Comparison of ENCODE assay signal across 8 mouse cellular contexts in the genomic region with DNA sequence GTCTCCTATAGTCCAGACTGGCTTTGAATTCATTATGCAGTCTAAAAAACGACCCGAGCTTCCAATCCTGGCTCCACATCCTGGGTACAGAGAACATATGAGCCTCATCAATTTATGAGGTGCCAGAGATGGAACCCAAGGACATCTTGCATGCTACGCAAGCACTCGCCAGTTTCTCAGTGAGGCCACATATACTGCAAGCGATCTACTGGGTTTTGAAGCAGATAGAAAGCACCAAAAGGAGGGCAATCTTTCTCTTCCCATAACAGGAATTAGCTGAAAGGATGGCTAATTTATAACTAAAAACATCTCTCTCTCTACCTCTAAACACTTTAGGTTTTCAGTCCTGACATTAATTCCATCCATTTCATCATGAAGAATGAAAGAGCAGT. TPM values are rescaled to one million over a fixed set of nuclear protein-coding genes. Genes with fewer than 3 reads are reported as not detected.
DNase-seq lines count a peak whose midpoint lies in the region; ATAC-seq and TF ChIP-seq lines count a peak whose summit lies in the region.

No protein-coding gene starts in this region.

- peak overlapping the region; percentile 84 for H3K9ac ChIP-seq in limb, embryonic 11.5 days (ENCODE audit: low read length)
- peak overlapping the region; percentile 92 for H3K9ac ChIP-seq in stomach, embryonic 16.5 days (ENCODE audit: low read length)

- peak overlapping the region; percentile 98 for H3K27ac ChIP-seq in testis, adult 2 months (ENCODE audit: control insufficient read depth, insufficient read depth, low read depth, low read length)
- H3K27ac ChIP-seq in limb, embryonic 11.5 days (replicated peaks; ENCODE audit: low read depth, low read length): peak overlapping the region; percentile 86; the same call in 1 of the 2 replicates
- peak overlapping the region; percentile 98 for H3K27ac ChIP-seq in stomach, embryonic 16.5 days (ENCODE audit: low read length)

- peak overlapping the region; percentile 100 for H3K4me3 ChIP-seq in testis, adult 2 months (ENCODE audit: control insufficient read depth, low read depth, low read length)
- peak overlapping the region; percentile 59 for H3K4me3 ChIP-seq in limb, embryonic 11.5 days (ENCODE audit: low read depth, low read length)
- H3K4me3 ChIP-seq in stomach, embryonic 16.5 days (replicated peaks; ENCODE audit: low read length): peak overlapping the region; percentile 82

- TF ChIP-seq POLR2A in testis, adult 2 months (IDR thresholded peaks at IDR 0.05; ENCODE audit: control insufficient read depth, low read depth, low read length): no peak

- H3K4me1 ChIP-seq in testis, adult 2 months (ENCODE audit: control insufficient read depth, insufficient read depth, low read length): no peaks in the 10 kb centered on the region
- H3K4me1 ChIP-seq in limb, embryonic 11.5 days (ENCODE audit: control insufficient read depth, insufficient read depth, low read length): peaks cover 4% of the 10 kb centered on the region; the same call in 1 of the 2 replicates
- H3K4me1 ChIP-seq in stomach, embryonic 16.5 days (ENCODE audit: control insufficient read depth, insufficient read depth, low read length): peaks cover 7% of the 10 kb centered on the region

- no peaks in the 10 kb centered on the region for H3K27me3 ChIP-seq in testis, adult 2 months (ENCODE audit: control insufficient read depth, insufficient read depth, low read length)
- no peaks in the 10 kb centered on the region for H3K27me3 ChIP-seq in limb, embryonic 11.5 days (ENCODE audit: control insufficient read depth, insufficient read depth, low read length)
- H3K27me3 ChIP-seq in stomach, embryonic 16.5 days (ENCODE audit: control insufficient read depth, insufficient read depth, low read length): peaks cover 5% of the 10 kb centered on the region; the same call in 1 of the 2 replicates

- 37% methylated on average over 5 of the region's 5 CpGs for WGBS in limb, embryonic 11.5 days
- 36% methylated on average over 5 of the region's 5 CpGs for WGBS in stomach, embryonic 16.5 days

- H3K4me2 ChIP-seq in limb, embryonic 11.5 days (ENCODE audit: low read depth, severe bottlenecking): peak overlapping the region; percentile 64
- H3K4me2 ChIP-seq in stomach, embryonic 16.5 days (ENCODE audit: low read depth, low read length): peak overlapping the region; percentile 92

- no peak for ATAC-seq in limb, embryonic 11.5 days (ENCODE audit: insufficient number of reproducible peaks, low FRiP score, low TSS enrichment, low read depth)
- ATAC-seq in stomach, embryonic 16.5 days (ENCODE audit: insufficient read depth, low FRiP score): no peak
- no peak for ATAC-seq in erythroid progenitor cell, adult 5-6 weeks (replicated peaks; ENCODE audit: low FRiP score, poor library complexity, severe bottlenecking)

- peak; percentile 24 for DNase-seq in cerebellum, adult 9-11 months
- DNase-seq in cerebellum, adult 11-12 months: no peak
- DNase-seq in testis, postnatal 14 days (ENCODE audit: low spot score): no peak
- DNase-seq in limb, embryonic 11.5 days (ENCODE audit: low spot score): no peak
- no peak for DNase-seq in gastrocnemius, postnatal 4 days (ENCODE audit: low spot score in 2 of 2)

- no peaks in the 10 kb centered on the region for H3K36me3 ChIP-seq in testis, adult 2 months (ENCODE audit: control insufficient read depth, insufficient read depth, low read length)
- H3K36me3 ChIP-seq in limb, embryonic 11.5 days (ENCODE audit: control insufficient read depth, insufficient read depth, low read length): peaks cover 6% of the 10 kb centered on the region; the same call in 1 of the 2 replicates
- 0 out of 2 replicates have a peak, but pooled peaks cover under 1% of the 10 kb centered on the region for H3K36me3 ChIP-seq in stomach, embryonic 16.5 days (ENCODE audit: control insufficient read depth, insufficient read depth, low read length)

- TF ChIP-seq CTCF in testis, adult 2 months (IDR thresholded peaks at IDR 0.05; ENCODE audit: control insufficient read depth, insufficient read depth, insufficient replicate concordance, low read depth, low read length): no peak

- H3K9me3 ChIP-seq in limb, embryonic 11.5 days (ENCODE audit: control insufficient read depth, low read length): no peaks in the 10 kb centered on the region
- no peaks in the 10 kb centered on the region for H3K9me3 ChIP-seq in stomach, embryonic 16.5 days (replicated peaks; ENCODE audit: control insufficient read depth, low read length)

RNA-seq across cellular contexts. Expression of a gene that starts 0.9 kb away (rescaled TPM):
- 19.1 and 20.0 TPM in 2 replicates for polyA plus RNA-seq in testis, adult 2 months (2012; rRNA removed)
- polyA plus RNA-seq in limb, embryonic 11.5 days (2014; fragmentation: Nextera tagmentation; extraction: Ambion mirVana): 111 and 115 TPM in 2 replicates
- polyA plus RNA-seq in stomach, embryonic 16.5 days (2015; fragmentation: Nextera tagmentation; extraction: Ambion mirVana): 100 and 113 TPM in 2 replicates
- 10 to 100 TPM; 88.1 to 89.8 TPM for total RNA-seq in gastrocnemius, postnatal 4 days (2021)
- total RNA-seq in erythroid progenitor cell, adult 5-6 weeks (2015; ENCODE audit: low replicate concordance): 26.8 and 39.3 TPM in 2 replicates
- 1.7 and 14.2 TPM in 2 replicates for total RNA-seq in erythroid progenitor cell, adult 5-6 weeks (2017; ENCODE audit: low replicate concordance)

RNA-seq across cellular contexts. Expression of a gene that starts 6.1 kb away (rescaled TPM):
- polyA plus RNA-seq in testis, adult 2 months (2012; rRNA removed): 38.4 and 38.7 TPM in 2 replicates
- polyA plus RNA-seq in limb, embryonic 11.5 days (2014; fragmentation: Nextera tagmentation; extraction: Ambion mirVana): 111 and 114 TPM in 2 replicates
- 54.9 and 59.1 TPM in 2 replicates for polyA plus RNA-seq in stomach, embryonic 16.5 days (2015; fragmentation: Nextera tagmentation; extraction: Ambion mirVana)
- 10 to 100 TPM; 22.2 to 22.3 TPM for total RNA-seq in gastrocnemius, postnatal 4 days (2021)
- total RNA-seq in erythroid progenitor cell, adult 5-6 weeks (2015; ENCODE audit: low replicate concordance): 39.0 and 64.9 TPM in 2 replicates
- total RNA-seq in erythroid progenitor cell, adult 5-6 weeks (2017; ENCODE audit: low replicate concordance): 18.5 and 33.2 TPM in 2 replicates

RNA-seq across cellular contexts. Expression of a gene that starts 12.9 kb away (rescaled TPM):
- polyA plus RNA-seq in testis, adult 2 months (2012; rRNA removed): 7.1 and 8.7 TPM in 2 replicates
- polyA plus RNA-seq in limb, embryonic 11.5 days (2014; fragmentation: Nextera tagmentation; extraction: Ambion mirVana): 65.0 and 71.0 TPM in 2 replicates
- 44.6 and 54.5 TPM in 2 replicates for polyA plus RNA-seq in stomach, embryonic 16.5 days (2015; fragmentation: Nextera tagmentation; extraction: Ambion mirVana)
- total RNA-seq in gastrocnemius, postnatal 4 days (2021): 10 to 100 TPM; 22.6 to 25.8 TPM
- total RNA-seq in erythroid progenitor cell, adult 5-6 weeks (2015; ENCODE audit: low replicate concordance): 739 and 765 TPM in 2 replicates
- 644 and 799 TPM in 2 replicates for total RNA-seq in erythroid progenitor cell, adult 5-6 weeks (2017; ENCODE audit: low replicate concordance)

RNA-seq across cellular contexts. Expression of a gene that starts 23.8 kb away (rescaled TPM):
- polyA plus RNA-seq in testis, adult 2 months (2012; rRNA removed): 25.0 and 32.3 TPM in 2 replicates
- polyA plus RNA-seq in limb, embryonic 11.5 days (2014; fragmentation: Nextera tagmentation; extraction: Ambion mirVana): 68.9 and 78.2 TPM in 2 replicates
- polyA plus RNA-seq in stomach, embryonic 16.5 days (2015; fragmentation: Nextera tagmentation; extraction: Ambion mirVana): 70.6 and 71.5 TPM in 2 replicates
- total RNA-seq in gastrocnemius, postnatal 4 days (2021): 10 to 100 TPM; 18.5 to 19.5 TPM
- 19.7 and 20.5 TPM in 2 replicates for total RNA-seq in erythroid progenitor cell, adult 5-6 weeks (2015; ENCODE audit: low replicate concordance)
- total RNA-seq in erythroid progenitor cell, adult 5-6 weeks (2017; ENCODE audit: low replicate concordance): 26.8 and 40.8 TPM in 2 replicates

RNA-seq across cellular contexts. Expression of a gene that starts 35.0 kb away (rescaled TPM):
- polyA plus RNA-seq in testis, adult 2 months (2012; rRNA removed): 158 and 176 TPM in 2 replicates
- polyA plus RNA-seq in limb, embryonic 11.5 days (2014; fragmentation: Nextera tagmentation; extraction: Ambion mirVana): 51.7 and 55.7 TPM in 2 replicates
- 48.0 and 54.7 TPM in 2 replicates for polyA plus RNA-seq in stomach, embryonic 16.5 days (2015; fragmentation: Nextera tagmentation; extraction: Ambion mirVana)
- total RNA-seq in gastrocnemius, postnatal 4 days (2021): 10 to 100 TPM; 33.5 to 33.6 TPM
- total RNA-seq in erythroid progenitor cell, adult 5-6 weeks (2015; ENCODE audit: low replicate concordance): 13.4 and 28.8 TPM in 2 replicates
- 3.3 and 6.5 TPM in 2 replicates for total RNA-seq in erythroid progenitor cell, adult 5-6 weeks (2017; ENCODE audit: low replicate concordance)
